Mouse (Mus musculus): ENCODE measurements around the gene Cela3b. TPM values are rescaled to one million over a fixed set of nuclear protein-coding genes. Genes with fewer than 3 reads are reported as not detected.
"Not testable (repeated sequence)": the region's sequence is repeated elsewhere in the genome, so short reads cannot be mapped to it uniquely, and the experiment has no call there.

The Cela3b gene
- total RNA-seq, 2 experiments from 2014 or later: not detected

GRCm38 (mm10) chr4:137432700-137433550, 2.6 kb upstream of the Cela3b start:
- not testable (repeated sequence) for ATAC-seq (ENCODE audit: poor library complexity, severe bottlenecking)

GRCm38 (mm10) chr4:137417712-137418564, 12.4 kb downstream of the Cela3b start:
- peak; percentile 49; the same call in 1 of the 2 replicates for ATAC-seq (ENCODE audit: poor library complexity, severe bottlenecking)

- ATAC-seq (ENCODE audit: poor library complexity, severe bottlenecking): no peak
Measured at GRCm38 (mm10) chr4:137414936-137415335, 15.4 kb downstream of the Cela3b start.

GRCm38 (mm10) chr4:137412185-137412709, 18.1 kb downstream of the Cela3b start:
- not testable (repeated sequence) for ATAC-seq (ENCODE audit: poor library complexity, severe bottlenecking)

- no peak for ATAC-seq (ENCODE audit: poor library complexity, severe bottlenecking)
Measured at GRCm38 (mm10) chr4:137409691-137410090, 20.6 kb downstream of the Cela3b start, which contains the start of gene Cela3a. Cela3a (minus strand) TSS chr4:137409791.

GRCm38 (mm10) chr4:137405571-137405970, 24.8 kb downstream of the Cela3b start:
- ATAC-seq (ENCODE audit: poor library complexity, severe bottlenecking): no peak

- no peak for ATAC-seq (ENCODE audit: poor library complexity, severe bottlenecking)
Measured at GRCm38 (mm10) chr4:137396641-137397525, 33.5 kb downstream of the Cela3b start.

GRCm38 (mm10) chr4:137393378-137394135, 36.8 kb downstream of the Cela3b start:
- no peak for ATAC-seq (ENCODE audit: poor library complexity, severe bottlenecking)

GRCm38 (mm10) chr4:137392874-137393273, 37.5 kb downstream of the Cela3b start:
- ATAC-seq (ENCODE audit: poor library complexity, severe bottlenecking): no peak

GRCm38 (mm10) chr4:137391287-137391686, 39.1 kb downstream of the Cela3b start:
- ATAC-seq (ENCODE audit: poor library complexity, severe bottlenecking): no peak

- ATAC-seq (ENCODE audit: poor library complexity, severe bottlenecking): no peak
Measured at GRCm38 (mm10) chr4:137390196-137390595, 40.1 kb downstream of the Cela3b start.

- peak; percentile 28 for ATAC-seq (ENCODE audit: poor library complexity, severe bottlenecking)
Measured at GRCm38 (mm10) chr4:137388983-137389382, 41.4 kb downstream of the Cela3b start.

- peak; percentile 87 for ATAC-seq (ENCODE audit: poor library complexity, severe bottlenecking)
Measured at GRCm38 (mm10) chr4:137388059-137388794, 42.1 kb downstream of the Cela3b start.

GRCm38 (mm10) chr4:137387482-137388058, 42.8 kb downstream of the Cela3b start:
- peak; percentile 1; the same call in 1 of the 2 replicates for ATAC-seq (ENCODE audit: poor library complexity, severe bottlenecking)

- ATAC-seq (ENCODE audit: poor library complexity, severe bottlenecking): 0 out of 2 replicates have a peak, but pooled peaks have one; percentile 21
Measured at GRCm38 (mm10) chr4:137380702-137381605, 49.4 kb downstream of the Cela3b start.

- no peak for ATAC-seq (ENCODE audit: poor library complexity, severe bottlenecking)
Measured at GRCm38 (mm10) chr4:137379713-137380255, 50.6 kb downstream of the Cela3b start.

GRCm38 (mm10) chr4:137379085-137379484, 51.3 kb downstream of the Cela3b start:
- ATAC-seq (ENCODE audit: poor library complexity, severe bottlenecking): no peak

Data from megakaryocyte, adult 5-6 weeks (primary cell).